Mouse (Mus musculus): ENCODE measurements around the gene Pias1. TPM values are rescaled to one million over a fixed set of nuclear protein-coding genes. Genes with fewer than 3 reads are reported as not detected.

Gene Pias1
- total and polyA plus RNA-seq, 3 experiments = 7.7 to 21.5 TPM; not detected in 1

DNA sequence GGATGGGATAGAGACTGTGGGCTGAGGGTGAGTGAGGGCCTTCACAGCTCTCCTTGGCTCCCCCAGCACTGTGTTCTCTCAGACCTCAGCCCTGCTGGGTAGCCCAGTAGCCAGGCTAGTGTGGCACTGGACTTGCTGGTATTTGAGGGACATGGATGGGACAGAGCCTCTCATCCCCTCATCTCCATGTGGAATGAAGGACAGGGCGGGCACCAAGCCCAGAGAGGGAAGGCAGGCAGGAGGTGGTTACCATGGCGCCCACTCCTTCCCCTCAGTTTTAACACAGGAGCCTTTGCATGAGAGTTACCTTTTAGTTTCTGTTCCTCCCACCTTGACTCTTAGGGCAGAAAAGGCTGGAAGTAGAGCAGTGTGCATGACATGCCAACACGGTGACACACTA lies 139.1 kb downstream of the Pias1 start:
- H3K4me1 ChIP-seq (ENCODE audit: control insufficient read depth in 1 of 2, insufficient read depth in 2 of 2, low read length in 2 of 2) = no peaks in the 10 kb centered on the region
- no peak for DNase-seq (ENCODE audit: low read depth, low spot score)

DNA sequence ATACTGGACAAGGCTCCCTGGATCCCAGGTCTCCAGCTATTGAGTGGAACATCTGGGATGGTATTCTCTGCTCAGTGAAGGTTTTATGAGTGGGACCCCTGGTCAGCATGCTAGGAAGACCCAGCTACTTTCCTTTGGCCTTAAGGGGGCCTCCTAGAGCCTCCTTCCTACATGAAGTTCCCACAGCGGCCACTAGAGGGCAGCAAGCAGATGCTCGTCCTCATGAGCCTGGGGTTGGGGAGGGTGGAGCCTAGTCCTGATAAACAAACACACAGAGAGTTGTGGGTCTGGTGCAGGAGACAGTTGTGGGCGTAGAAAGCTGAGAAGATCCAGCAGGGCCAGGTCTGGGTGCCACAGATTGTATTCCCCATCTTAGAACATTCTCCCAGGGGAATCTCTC lies 140.0 kb downstream of the Pias1 start:
- Histone ChIP-seq H3K4me1 (ENCODE audit: control insufficient read depth in 1 of 2, insufficient read depth in 2 of 2, low read length in 2 of 2) (no peaks in the 10 kb centered on the region), H3K79me2 (ENCODE audit: control insufficient read depth, insufficient read depth, low read length, poor library complexity) (no peaks in the 10 kb centered on the region), H3K36me3 (ENCODE audit: control insufficient read depth in 1 of 2, insufficient read depth in 2 of 2, low read length in 2 of 2) (no peaks in the 10 kb centered on the region), H3K27ac (ENCODE audit: control insufficient read depth, low read depth, low read length) (no peak overlapping the region), H3K27me3 (ENCODE audit: control insufficient read depth in 1 of 2, insufficient read depth in 2 of 2, low read length in 2 of 2) (no peaks in the 10 kb centered on the region), H3K4me3 (ENCODE audit: control insufficient read depth in 1 of 2, insufficient read depth in 1 of 2, low read depth in 2 of 2, low read length in 2 of 2) (no peak overlapping the region), H3K9ac (ENCODE audit: control insufficient read depth, low read depth, low read length, poor library complexity, severe bottlenecking) (no peak overlapping the region), H3K9me3 (replicated peaks; ENCODE audit: insufficient read depth, low read length) (no peaks in the 10 kb centered on the region)
- TF ChIP-seq MYC (IDR thresholded peaks at IDR 0.05; ENCODE audit: low read depth, low read length) (peak; percentile 37; the same call in 1 of the 2 replicates), EP300 (IDR thresholded peaks at IDR 0.05; ENCODE audit: low read depth in 1 of 2, low read length in 2 of 2) (no peak), NELFE (IDR thresholded peaks at IDR 0.05; ENCODE audit: low read depth, low read length) (no peak), GATA1 (IDR thresholded peaks at IDR 0.05; ENCODE audit: low read depth, low read length) (0 out of 2 replicates have a peak, but pooled peaks have one; percentile 14), NRF1 (IDR thresholded peaks at IDR 0.05; ENCODE audit: insufficient read depth, low read depth, low read length, poor library complexity, severe bottlenecking) (no peak), BHLHE40 (IDR thresholded peaks at IDR 0.05; ENCODE audit: borderline replicate concordance, low read depth, low read length) (peak; percentile 37; the same call in 1 of the 2 replicates), ZC3H11A (IDR thresholded peaks at IDR 0.05; ENCODE audit: low read depth, low read length) (peak; percentile 84), USF1 (IDR thresholded peaks at IDR 0.05; ENCODE audit: low read depth, low read length) (no peak), ZNF384 (IDR thresholded peaks at IDR 0.05; ENCODE audit: low read depth, low read length) (no peak), KAT2A (conservative IDR thresholded peaks at IDR 0.05; ENCODE audit: low read depth, low read length) (no peak), CTCF (IDR thresholded peaks at IDR 0.05 in 2 of 3, conservative IDR thresholded peaks at IDR 0.05 in 1 of 3; ENCODE audit: control insufficient read depth in 1 of 3, insufficient read depth in 1 of 3, low read depth in 2 of 3, low read length in 3 of 3, poor library complexity in 1 of 3, severe bottlenecking in 1 of 3) (peak in 2 of 3 experiments; percentile 97 to 100; a peak in 5 of 6 replicates), SIN3A (IDR thresholded peaks at IDR 0.05; ENCODE audit: low read length) (peak; percentile 67), MAZ (IDR thresholded peaks at IDR 0.05; ENCODE audit: low read depth, low read length) (peak; percentile 67; the same call in 1 of the 2 replicates), E2F4 (IDR thresholded peaks at IDR 0.05; ENCODE audit: borderline replicate concordance, low read depth, low read length) (no peak), MEF2A (IDR thresholded peaks at IDR 0.05; ENCODE audit: extremely low read depth, insufficient replicate concordance, low read depth, low read length, poor library complexity, severe bottlenecking) (no peak), RAD21 (IDR thresholded peaks at IDR 0.05; ENCODE audit: low read depth, low read length) (peak; percentile 85), ETS1 (IDR thresholded peaks at IDR 0.05; ENCODE audit: low read depth, low read length) (no peak), SMC3 (IDR thresholded peaks at IDR 0.05; ENCODE audit: low read depth, low read length) (peak; percentile 93), MYB (IDR thresholded peaks at IDR 0.05; ENCODE audit: low read depth, low read length) (no peak), MXI1 (IDR thresholded peaks at IDR 0.05; ENCODE audit: low read depth, low read length) (no peak), TCF12 (IDR thresholded peaks at IDR 0.05; ENCODE audit: low read depth, low read length) (no peak), POLR2A (IDR thresholded peaks at IDR 0.05; ENCODE audit: control insufficient read depth in 1 of 2, insufficient read depth in 1 of 2, low read depth in 1 of 2, low read length in 2 of 2, poor library complexity in 1 of 2) (no peak), MAX (IDR thresholded peaks at IDR 0.05; ENCODE audit: low read length) (no peak), POLR2AphosphoS5 (IDR thresholded peaks at IDR 0.05; ENCODE audit: borderline replicate concordance, low read depth, low read length) (no peak), HCFC1 (IDR thresholded peaks at IDR 0.05; ENCODE audit: low read depth, low read length) (peak; percentile 32; the same call in 1 of the 2 replicates), MAFK (IDR thresholded peaks at IDR 0.05; ENCODE audit: borderline replicate concordance, low read depth, low read length) (no peak), ZMIZ1 (IDR thresholded peaks at IDR 0.05; ENCODE audit: low read depth, low read length) (no peak), ELF1 (IDR thresholded peaks at IDR 0.05; ENCODE audit: low read depth, low read length) (peak; percentile 57; the same call in 1 of the 2 replicates), CHD2 (IDR thresholded peaks at IDR 0.05; ENCODE audit: low read length) (no peak)
- DNase-seq (ENCODE audit: low read depth, low spot score) = peak; percentile 89

More for the DNA sequence above, 139.1 kb downstream of the Pias1 start:
- H3K9me3 ChIP-seq (replicated peaks; ENCODE audit: insufficient read depth, low read length) = no peaks in the 10 kb centered on the region
- H3K36me3 ChIP-seq (ENCODE audit: control insufficient read depth in 1 of 2, insufficient read depth in 2 of 2, low read length in 2 of 2) = no peaks in the 10 kb centered on the region
- no peaks in the 10 kb centered on the region for H3K79me2 ChIP-seq (ENCODE audit: control insufficient read depth, insufficient read depth, low read length, poor library complexity)
- no peak overlapping the region for H3K4me3 ChIP-seq (ENCODE audit: control insufficient read depth in 1 of 2, insufficient read depth in 1 of 2, low read depth in 2 of 2, low read length in 2 of 2)
- no peaks in the 10 kb centered on the region for H3K27me3 ChIP-seq (ENCODE audit: control insufficient read depth in 1 of 2, insufficient read depth in 2 of 2, low read length in 2 of 2)
- H3K9ac ChIP-seq (ENCODE audit: control insufficient read depth, low read depth, low read length, poor library complexity, severe bottlenecking) = no peak overlapping the region
- no peak for TF ChIP-seq GABPA (IDR thresholded peaks at IDR 0.05; ENCODE audit: low read depth, low read length)
- H3K27ac ChIP-seq (ENCODE audit: control insufficient read depth, low read depth, low read length) = no peak overlapping the region

Data from MEL (cell line).